Mouse (Mus musculus): Measurements from ENCODE around the gene Fcrl5. TPM values are rescaled to one million over a fixed set of nuclear protein-coding genes. Genes with fewer than 3 reads are reported as not detected.
"Not testable (repeated sequence)": the region's sequence is repeated elsewhere in the genome, so short reads cannot be mapped to it uniquely, and the experiment has no call there.

The Fcrl5 gene
- polyA plus RNA-seq, 2 experiments: not detected

DNA sequence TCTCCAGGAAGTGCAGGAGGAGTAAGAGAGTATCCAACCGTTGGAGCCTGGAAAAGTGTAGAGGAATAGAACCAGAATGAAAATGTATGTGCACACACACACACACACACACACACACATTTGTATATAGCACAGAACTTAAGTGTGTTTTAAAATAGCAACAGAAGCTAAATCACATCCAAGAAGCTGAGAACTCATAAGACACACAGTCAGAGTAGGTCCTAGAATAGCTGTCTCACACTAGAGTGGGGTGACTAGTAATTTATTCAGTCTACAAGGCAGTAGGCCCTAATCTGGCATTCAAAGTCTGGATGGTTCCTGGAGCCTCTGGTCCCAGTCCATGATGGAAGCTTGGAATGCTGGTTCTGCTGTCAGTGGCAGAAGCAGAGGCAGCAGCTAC is 5.0 kb downstream of the Fcrl5 start:
- Histone ChIP-seq H3K4me3 (replicated peaks; ENCODE audit: low read length) (no peak overlapping the region), H3K4me1 (ENCODE audit: control insufficient read depth, insufficient read depth, low read length) (no peaks in the 10 kb centered on the region), H3K36me3 (ENCODE audit: control insufficient read depth, insufficient read depth, low read length) (no peaks in the 10 kb centered on the region), H3K4me2 (replicated peaks; ENCODE audit: low read depth, low read length, severe bottlenecking) (no peak overlapping the region), H3K27ac (replicated peaks; ENCODE audit: low read depth, low read length) (no peak overlapping the region), H3K9me3 (ENCODE audit: control insufficient read depth, low read length) (no peaks in the 10 kb centered on the region), H3K9ac (ENCODE audit: low read depth, low read length, severe bottlenecking) (no peak overlapping the region), H3K27me3 (ENCODE audit: control insufficient read depth, insufficient read depth, low read length) (no peaks in the 10 kb centered on the region)
- ATAC-seq (ENCODE audit: low FRiP score, low read depth) (no peak), DNase-seq (ENCODE audit: low spot score) (no peak)
- TF ChIP-seq POLR2A (IDR thresholded peaks at IDR 0.05; ENCODE audit: borderline replicate concordance, extremely low read depth, insufficient read depth, insufficient read length): no peak
- WGBS: 71% methylated on average over 1 of the region's 1 CpGs

DNA sequence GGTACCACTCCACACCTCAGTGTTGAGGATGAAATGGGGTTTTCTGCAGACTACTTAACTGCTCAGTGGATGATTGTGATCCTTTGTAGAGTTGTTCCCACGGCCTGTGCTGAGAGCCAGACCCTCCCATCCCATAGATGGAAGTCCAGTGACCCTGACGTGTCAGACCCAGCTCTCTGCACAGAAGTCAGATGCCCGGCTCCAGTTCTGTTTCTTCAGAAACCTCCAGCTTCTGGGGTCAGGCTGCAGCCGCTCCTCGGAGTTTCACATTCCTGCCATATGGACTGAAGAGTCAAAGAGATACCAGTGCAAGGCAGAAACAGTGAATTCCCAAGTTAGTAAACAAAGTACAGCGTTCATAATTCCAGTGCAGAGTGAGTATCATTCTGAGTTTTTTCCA is 8.4 kb downstream of the Fcrl5 start:
- Histone ChIP-seq H3K36me3 (ENCODE audit: control insufficient read depth, insufficient read depth, low read length) (no peaks in the 10 kb centered on the region), H3K9ac (ENCODE audit: low read depth, low read length, severe bottlenecking) (no peak overlapping the region), H3K27me3 (ENCODE audit: control insufficient read depth, insufficient read depth, low read length) (no peaks in the 10 kb centered on the region), H3K27ac (replicated peaks; ENCODE audit: low read depth, low read length) (no peak overlapping the region), H3K4me3 (replicated peaks; ENCODE audit: low read length) (no peak overlapping the region), H3K4me1 (ENCODE audit: control insufficient read depth, insufficient read depth, low read length) (no peaks in the 10 kb centered on the region), H3K9me3 (ENCODE audit: control insufficient read depth, low read length) (no peaks in the 10 kb centered on the region), H3K4me2 (replicated peaks; ENCODE audit: low read depth, low read length, severe bottlenecking) (no peak overlapping the region)
- 68% methylated on average over 6 of the region's 6 CpGs for WGBS
- no peak for ATAC-seq (ENCODE audit: low FRiP score, low read depth)
- TF ChIP-seq POLR2A (IDR thresholded peaks at IDR 0.05; ENCODE audit: borderline replicate concordance, extremely low read depth, insufficient read depth, insufficient read length): no peak
- DNase-seq (ENCODE audit: low spot score): no peak

DNA sequence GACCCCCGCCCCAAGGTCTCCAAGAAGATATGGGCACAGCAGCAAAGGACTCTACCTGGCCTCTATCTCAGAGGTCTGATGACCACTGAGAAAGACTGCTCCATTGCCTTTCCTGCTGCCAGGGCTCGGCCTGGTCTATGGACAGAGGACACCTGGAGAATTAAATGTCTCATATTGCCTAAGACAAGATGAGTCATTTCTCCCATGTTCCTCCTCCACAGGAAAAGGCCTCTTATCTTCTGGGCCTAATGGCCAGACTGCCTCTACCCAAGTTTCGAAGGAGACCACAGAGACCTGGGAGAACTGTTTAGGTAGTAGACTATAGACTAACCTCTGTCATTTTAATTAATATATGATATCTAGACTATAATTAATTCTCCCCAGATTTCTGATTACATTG is 29.9 kb downstream of the Fcrl5 start:
- Histone ChIP-seq H3K27me3 (ENCODE audit: control insufficient read depth, insufficient read depth, low read length) (no peaks in the 10 kb centered on the region), H3K9me3 (ENCODE audit: control insufficient read depth, low read length) (0 out of 2 replicates have a peak, but pooled peaks cover 5% of the 10 kb centered on the region), H3K4me1 (ENCODE audit: control insufficient read depth, insufficient read depth, low read length) (no peaks in the 10 kb centered on the region), H3K9ac (ENCODE audit: low read depth, low read length, severe bottlenecking) (no peak overlapping the region), H3K27ac (replicated peaks; ENCODE audit: low read depth, low read length) (no peak overlapping the region), H3K4me3 (replicated peaks; ENCODE audit: low read length) (no peak overlapping the region), H3K36me3 (ENCODE audit: control insufficient read depth, insufficient read depth, low read length) (no peaks in the 10 kb centered on the region), H3K4me2 (replicated peaks; ENCODE audit: low read depth, low read length, severe bottlenecking) (no peak overlapping the region)
- ATAC-seq (ENCODE audit: low FRiP score, low read depth) (no peak), DNase-seq (ENCODE audit: low spot score) (no peak)
- no peak for TF ChIP-seq POLR2A (IDR thresholded peaks at IDR 0.05; ENCODE audit: borderline replicate concordance, extremely low read depth, insufficient read depth, insufficient read length)
- 81% methylated on average over 3 of the region's 3 CpGs for WGBS

DNA sequence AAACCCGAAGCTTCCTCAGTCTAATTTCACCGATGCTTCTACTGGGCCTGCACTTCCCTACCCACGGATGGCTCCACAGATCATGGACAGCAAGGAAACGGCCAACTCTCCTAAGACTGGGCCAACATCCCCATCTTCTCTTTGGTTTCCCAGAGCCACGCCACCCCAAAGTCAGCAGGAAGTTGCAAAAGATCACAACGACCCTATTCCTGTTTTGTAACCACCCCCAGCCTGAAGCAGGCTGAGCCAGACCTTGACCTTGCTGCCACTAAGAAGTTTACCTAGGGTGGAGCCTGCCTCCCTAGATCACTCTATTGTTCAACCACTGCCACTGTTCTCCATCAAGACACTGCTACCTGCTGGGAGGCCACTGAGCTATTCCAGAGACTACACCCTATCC is 31.4 kb downstream of the Fcrl5 start:
- Histone ChIP-seq H3K4me3 (replicated peaks; ENCODE audit: low read length) (no peak overlapping the region), H3K9ac (ENCODE audit: low read depth, low read length, severe bottlenecking) (no peak overlapping the region), H3K27ac (replicated peaks; ENCODE audit: low read depth, low read length) (no peak overlapping the region), H3K4me2 (replicated peaks; ENCODE audit: low read depth, low read length, severe bottlenecking) (no peak overlapping the region), H3K9me3 (ENCODE audit: control insufficient read depth, low read length) (0 out of 2 replicates have a peak, but pooled peaks cover 5% of the 10 kb centered on the region), H3K36me3 (ENCODE audit: control insufficient read depth, insufficient read depth, low read length) (no peaks in the 10 kb centered on the region), H3K4me1 (ENCODE audit: control insufficient read depth, insufficient read depth, low read length) (no peaks in the 10 kb centered on the region), H3K27me3 (ENCODE audit: control insufficient read depth, insufficient read depth, low read length) (no peaks in the 10 kb centered on the region)
- TF ChIP-seq POLR2A (IDR thresholded peaks at IDR 0.05; ENCODE audit: borderline replicate concordance, extremely low read depth, insufficient read depth, insufficient read length): no peak
- WGBS: 79% methylated on average over 6 of the region's 6 CpGs
- ATAC-seq (ENCODE audit: low FRiP score, low read depth): no peak
- no peak for DNase-seq (ENCODE audit: low spot score)

DNA sequence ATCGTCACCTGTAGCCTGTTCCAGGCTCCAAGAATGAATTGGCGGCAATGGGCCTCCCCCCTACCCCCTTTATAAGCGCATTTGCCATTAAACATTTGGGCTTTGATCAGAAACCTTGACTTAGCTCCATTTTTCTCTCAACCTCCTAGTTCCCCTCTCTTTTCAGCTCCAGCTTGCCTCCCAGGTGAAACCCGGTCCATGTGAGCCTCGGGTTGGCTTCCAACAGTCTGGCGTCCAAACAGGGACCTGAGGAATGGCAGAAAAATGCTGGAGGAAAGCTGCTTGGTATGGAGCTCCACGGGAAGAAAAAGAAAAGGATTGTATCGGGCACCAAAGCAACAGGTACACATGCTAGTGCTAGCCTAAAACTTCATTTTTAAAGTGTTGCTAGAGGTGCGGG is 31.8 kb downstream of the Fcrl5 start:
- ATAC-seq (ENCODE audit: low FRiP score, low read depth) (no peak), DNase-seq (ENCODE audit: low spot score) (no peak)
- no peak for TF ChIP-seq POLR2A (IDR thresholded peaks at IDR 0.05; ENCODE audit: borderline replicate concordance, extremely low read depth, insufficient read depth, insufficient read length)
- 90% methylated on average over 9 of the region's 9 CpGs for WGBS
- H3K4me3 ChIP-seq (replicated peaks; ENCODE audit: low read length): no peak overlapping the region
- 0 out of 2 replicates have a peak, but pooled peaks cover 5% of the 10 kb centered on the region for H3K9me3 ChIP-seq (ENCODE audit: control insufficient read depth, low read length)
- H3K4me1 ChIP-seq (ENCODE audit: control insufficient read depth, insufficient read depth, low read length): no peaks in the 10 kb centered on the region
- no peak overlapping the region for H3K9ac ChIP-seq (ENCODE audit: low read depth, low read length, severe bottlenecking)
- no peaks in the 10 kb centered on the region for H3K36me3 ChIP-seq (ENCODE audit: control insufficient read depth, insufficient read depth, low read length)
- no peak overlapping the region for H3K27ac ChIP-seq (replicated peaks; ENCODE audit: low read depth, low read length)
- H3K27me3 ChIP-seq (ENCODE audit: control insufficient read depth, insufficient read depth, low read length): no peaks in the 10 kb centered on the region
- H3K4me2 ChIP-seq (replicated peaks; ENCODE audit: low read depth, low read length, severe bottlenecking): no peak overlapping the region

DNA sequence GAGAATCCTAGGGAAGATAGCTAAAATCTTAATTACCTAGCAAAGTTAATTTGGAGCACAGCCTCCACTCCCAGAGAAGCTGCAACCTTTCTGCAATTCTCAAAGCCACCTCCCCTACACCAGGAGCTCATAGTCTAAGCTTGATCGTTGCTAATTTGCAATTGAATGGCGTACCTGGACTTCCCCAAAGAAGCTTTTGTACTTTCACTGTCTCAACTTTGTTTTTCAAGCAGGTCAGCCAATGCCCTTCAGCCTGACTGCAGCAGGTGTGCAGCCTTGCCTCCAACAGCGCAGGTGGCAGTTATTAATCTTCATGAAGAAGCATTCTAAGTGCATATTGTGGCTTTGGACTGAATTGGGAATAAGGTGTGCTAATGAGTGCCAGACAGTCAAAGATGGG is 42.4 kb downstream of the Fcrl5 start:
- H3K27me3 ChIP-seq (ENCODE audit: control insufficient read depth, insufficient read depth, low read length); H3K27ac ChIP-seq (replicated peaks; ENCODE audit: low read depth, low read length); H3K4me3 ChIP-seq (replicated peaks; ENCODE audit: low read length); H3K4me2 ChIP-seq (replicated peaks; ENCODE audit: low read depth, low read length, severe bottlenecking); ATAC-seq (ENCODE audit: low FRiP score, low read depth); DNase-seq (ENCODE audit: low spot score); H3K9ac ChIP-seq (ENCODE audit: low read depth, low read length, severe bottlenecking); H3K4me1 ChIP-seq (ENCODE audit: control insufficient read depth, insufficient read depth, low read length); H3K36me3 ChIP-seq (ENCODE audit: control insufficient read depth, insufficient read depth, low read length); H3K9me3 ChIP-seq (ENCODE audit: control insufficient read depth, low read length): not testable (repeated sequence)
- WGBS: 82% methylated on average over 3 of the region's 3 CpGs

DNA sequence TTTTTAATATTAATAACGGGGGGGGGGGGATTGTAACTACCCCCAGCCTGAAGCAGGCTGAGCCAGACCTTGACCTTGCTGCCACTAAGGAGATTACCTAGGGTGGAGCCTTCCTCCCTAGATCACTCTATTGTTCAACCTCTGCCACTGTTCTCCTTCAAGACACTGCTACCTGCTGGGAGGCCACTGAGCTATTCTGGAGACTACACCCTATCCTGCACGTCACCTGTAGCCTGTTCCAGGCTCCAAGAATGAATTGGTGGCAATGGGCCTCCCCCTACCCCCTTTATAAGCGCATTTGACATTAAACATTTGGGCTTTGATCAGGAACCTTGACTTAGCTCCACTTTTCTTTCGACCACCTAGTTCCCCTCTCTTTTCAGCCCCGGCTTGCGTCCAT is 43.0 kb downstream of the Fcrl5 start:
- not testable (repeated sequence) for H3K27me3 ChIP-seq (ENCODE audit: control insufficient read depth, insufficient read depth, low read length); H3K9me3 ChIP-seq (ENCODE audit: control insufficient read depth, low read length); H3K4me3 ChIP-seq (replicated peaks; ENCODE audit: low read length); DNase-seq (ENCODE audit: low spot score); ATAC-seq (ENCODE audit: low FRiP score, low read depth); H3K4me1 ChIP-seq (ENCODE audit: control insufficient read depth, insufficient read depth, low read length); H3K27ac ChIP-seq (replicated peaks; ENCODE audit: low read depth, low read length); H3K36me3 ChIP-seq (ENCODE audit: control insufficient read depth, insufficient read depth, low read length); H3K9ac ChIP-seq (ENCODE audit: low read depth, low read length, severe bottlenecking); H3K4me2 ChIP-seq (replicated peaks; ENCODE audit: low read depth, low read length, severe bottlenecking)
- 84% methylated on average over 6 of the region's 6 CpGs for WGBS

DNA sequence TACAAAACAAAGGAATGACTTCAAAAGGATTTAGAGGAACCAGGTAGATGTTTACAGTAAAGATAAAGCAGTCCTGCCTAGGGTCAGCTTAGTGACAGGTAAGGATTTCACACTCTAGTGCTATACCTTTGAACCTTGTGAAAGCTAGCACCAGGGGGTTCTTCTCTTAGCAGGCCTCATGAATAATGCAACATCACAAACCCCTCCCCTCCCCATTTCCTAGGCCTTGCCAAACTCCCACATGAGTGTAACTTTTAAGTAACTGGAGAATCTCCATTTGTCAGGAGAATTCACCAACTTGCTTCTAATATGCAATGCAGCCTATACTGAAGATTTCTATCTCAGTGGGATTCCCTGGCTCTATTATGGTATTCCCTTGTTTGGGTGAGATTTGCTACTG is 43.7 kb downstream of the Fcrl5 start:
- DNase-seq (ENCODE audit: low spot score); ATAC-seq (ENCODE audit: low FRiP score, low read depth); H3K27me3 ChIP-seq (ENCODE audit: control insufficient read depth, insufficient read depth, low read length); H3K36me3 ChIP-seq (ENCODE audit: control insufficient read depth, insufficient read depth, low read length); H3K4me3 ChIP-seq (replicated peaks; ENCODE audit: low read length); H3K4me2 ChIP-seq (replicated peaks; ENCODE audit: low read depth, low read length, severe bottlenecking); H3K4me1 ChIP-seq (ENCODE audit: control insufficient read depth, insufficient read depth, low read length); H3K9ac ChIP-seq (ENCODE audit: low read depth, low read length, severe bottlenecking); H3K9me3 ChIP-seq (ENCODE audit: control insufficient read depth, low read length); H3K27ac ChIP-seq (replicated peaks; ENCODE audit: low read depth, low read length): not testable (repeated sequence)

Measured in limb, embryonic 14.5 days (tissue).